Mouse (Mus musculus): ENCODE results near the gene Gm8356. TPM values are rescaled to one million over a fixed set of nuclear protein-coding genes. Genes with fewer than 3 reads are reported as not detected.
"Not testable (repeated sequence)": the region's sequence is repeated elsewhere in the genome, so short reads cannot be mapped to it uniquely, and the experiment has no call there.

Gm8356 gene
- not detected in 2 replicates for polyA plus RNA-seq (2016; fragmentation: Nextera tagmentation; extraction: Ambion mirVana)

- H3K4me3 ChIP-seq; H3K9me3 ChIP-seq (replicated peaks); H3K27me3 ChIP-seq (replicated peaks); H3K4me2 ChIP-seq; H3K27ac ChIP-seq (ENCODE audit: poor library complexity, severe bottlenecking); H3K36me3 ChIP-seq; H3K4me1 ChIP-seq (replicated peaks); H3K9ac ChIP-seq; ATAC-seq (ENCODE audit: insufficient number of reproducible peaks, low FRiP score): not testable (repeated sequence)
- WGBS, result 54% methylated on average over 1 of the region's 2 CpGs
Measured at GRCm38 (mm10) chr14:6537190-6537589, at the start of gene Gm8356. Gm8356 (minus strand) TSS chr14:6537290.

DNA sequence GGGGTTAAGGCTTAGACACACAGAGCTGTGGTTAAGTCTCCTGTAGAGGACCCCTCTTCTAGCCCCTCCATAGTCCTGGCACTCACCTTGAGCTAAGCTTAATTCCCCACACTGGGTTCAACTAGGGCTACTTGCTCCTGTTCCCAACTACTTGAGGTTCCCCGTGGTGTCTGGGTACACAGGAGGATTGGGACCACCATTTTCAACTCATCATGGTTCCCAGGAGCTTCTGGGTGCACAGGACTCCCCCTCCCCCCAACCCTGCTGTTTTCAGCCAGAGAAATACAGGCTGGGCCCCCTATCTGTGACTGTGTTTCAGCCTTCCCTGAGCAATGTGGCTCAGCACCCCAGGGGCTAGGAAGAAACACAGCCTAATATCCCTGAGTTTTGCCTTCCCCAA lies 50.8 kb downstream of the Gm8356 start:
- H3K27me3 ChIP-seq (replicated peaks); H3K36me3 ChIP-seq; H3K4me2 ChIP-seq; H3K9me3 ChIP-seq (replicated peaks); H3K27ac ChIP-seq (ENCODE audit: poor library complexity, severe bottlenecking); H3K4me3 ChIP-seq; H3K4me1 ChIP-seq (replicated peaks); H3K9ac ChIP-seq; ATAC-seq (ENCODE audit: insufficient number of reproducible peaks, low FRiP score): not testable (repeated sequence)
- WGBS, result 29% methylated on average over 1 of the region's 1 CpGs

GRCm38 (mm10) chr14:6485541-6485940 lies 51.5 kb downstream of the Gm8356 start:
- not testable (repeated sequence) for H3K27me3 ChIP-seq (replicated peaks)

GRCm38 (mm10) chr14:6482126-6482525 lies 55.0 kb downstream of the Gm8356 start:
- not testable (repeated sequence) for H3K9ac ChIP-seq; H3K4me3 ChIP-seq; ATAC-seq (ENCODE audit: insufficient number of reproducible peaks, low FRiP score); H3K9me3 ChIP-seq (replicated peaks); H3K4me2 ChIP-seq; H3K27me3 ChIP-seq (replicated peaks); H3K36me3 ChIP-seq; H3K4me1 ChIP-seq (replicated peaks); H3K27ac ChIP-seq (ENCODE audit: poor library complexity, severe bottlenecking)
- whole genome bisulfite sequencing, result 69% methylated on average over 8 of the region's 8 CpGs

More at GRCm38 (mm10) chr14:6485541-6485940, 51.5 kb downstream of the Gm8356 start:
- not testable (repeated sequence) for H3K4me1 ChIP-seq (replicated peaks); H3K4me3 ChIP-seq; H3K4me2 ChIP-seq; H3K9me3 ChIP-seq (replicated peaks); H3K36me3 ChIP-seq; H3K9ac ChIP-seq; ATAC-seq (ENCODE audit: insufficient number of reproducible peaks, low FRiP score); H3K27ac ChIP-seq (ENCODE audit: poor library complexity, severe bottlenecking)
- 50% methylated on average over 1 of the region's 1 CpGs for WGBS

Other genes with a start within 250 kb of the Gm8356 start
- 0.26 TPM in 1 of 2 replicates, not detected in the other for gene Gm21103, start 232.4 kb downstream of the Gm8356 start, polyA plus RNA-seq (2016; fragmentation: Nextera tagmentation; extraction: Ambion mirVana)
- not detected in 2 replicates for gene Gm3618, start 193.6 kb downstream of the Gm8356 start, polyA plus RNA-seq (2016; fragmentation: Nextera tagmentation; extraction: Ambion mirVana)
- gene Gm16440, start 147.0 kb downstream of the Gm8356 start, polyA plus RNA-seq (2016; fragmentation: Nextera tagmentation; extraction: Ambion mirVana), result not detected in 2 replicates
- 2.7 and 3.2 TPM in 2 replicates for gene Gm3591, start 124.8 kb downstream of the Gm8356 start, polyA plus RNA-seq (2016; fragmentation: Nextera tagmentation; extraction: Ambion mirVana)
- gene Gm3594, start 92.7 kb downstream of the Gm8356 start, polyA plus RNA-seq (2016; fragmentation: Nextera tagmentation; extraction: Ambion mirVana), result not detected in 2 replicates
- 0.71 and 0.92 TPM in 2 replicates for gene Gm3629, start 53.3 kb upstream of the Gm8356 start, polyA plus RNA-seq (2016; fragmentation: Nextera tagmentation; extraction: Ambion mirVana)
- not detected in 2 replicates for gene Gm3460, start 85.1 kb upstream of the Gm8356 start, polyA plus RNA-seq (2016; fragmentation: Nextera tagmentation; extraction: Ambion mirVana)
- gene Gm10251, start 146.9 kb upstream of the Gm8356 start, polyA plus RNA-seq (2016; fragmentation: Nextera tagmentation; extraction: Ambion mirVana), result 0.26 TPM in 1 of 2 replicates, not detected in the other
- not detected in 2 replicates for gene Gm8050, start 183.0 kb upstream of the Gm8356 start, polyA plus RNA-seq (2016; fragmentation: Nextera tagmentation; extraction: Ambion mirVana)
- 11.7 and 12.6 TPM in 2 replicates for gene Gm3636, start 205.0 kb upstream of the Gm8356 start, polyA plus RNA-seq (2016; fragmentation: Nextera tagmentation; extraction: Ambion mirVana)
- gene Gm8362, start 237.1 kb upstream of the Gm8356 start, polyA plus RNA-seq (2016; fragmentation: Nextera tagmentation; extraction: Ambion mirVana), result not detected in 2 replicates

Data from heart, embryonic 12.5 days (tissue).